Mouse (Mus musculus): Measurements from ENCODE around the gene Arhgap4.

Arhgap4 gene

GRCm38 (mm10) chrX:73914827-73915703 is 6.6 kb downstream of the Arhgap4 start:
- in situ Hi-C loops (cut with MboI, MseI), result no loop called here

- in situ Hi-C loops (cut with MboI, MseI), result no loop called here
Observed at GRCm38 (mm10) chrX:73911588-73911987, 10.1 kb downstream of the Arhgap4 start.

- in situ Hi-C loops (cut with MboI, MseI), result no loop called here
Observed at GRCm38 (mm10) chrX:73911156-73911555, 10.5 kb downstream of the Arhgap4 start.

GRCm38 (mm10) chrX:73910451-73910850 is 11.2 kb downstream of the Arhgap4 start:
- in situ Hi-C loops (cut with MboI, MseI), result no loop called here

GRCm38 (mm10) chrX:73910049-73910448 is 11.6 kb downstream of the Arhgap4 start:
- in situ Hi-C loops (cut with MboI, MseI), result no loop called here

- in situ Hi-C loops (cut with MboI, MseI), result no loop called here
Observed at GRCm38 (mm10) chrX:73897959-73898358, 23.7 kb downstream of the Arhgap4 start.

GRCm38 (mm10) chrX:73895719-73896118 is 26.0 kb downstream of the Arhgap4 start, which contains the start of gene L1cam:
TSS of gene L1cam (minus strand) at chrX:73896105.
- in situ Hi-C loops (cut with MboI, MseI), result no loop called here

GRCm38 (mm10) chrX:73892833-73893232 is 28.8 kb downstream of the Arhgap4 start:
- in situ Hi-C loops (cut with MboI, MseI), result no loop called here

GRCm38 (mm10) chrX:73891551-73892152 is 30.0 kb downstream of the Arhgap4 start, which contains the start of gene Avpr2:
TSS of gene Avpr2 (plus strand) at chrX:73892102.
- in situ Hi-C loops (cut with MboI, MseI), result no loop called here

- in situ Hi-C loops (cut with MboI, MseI), result no loop called here
Observed at GRCm38 (mm10) chrX:73881463-73881862, 40.2 kb downstream of the Arhgap4 start.

GRCm38 (mm10) chrX:73881036-73881427 is 40.6 kb downstream of the Arhgap4 start:
- in situ Hi-C loops (cut with MboI, MseI), result no loop called here

- in situ Hi-C loops (cut with MboI, MseI), result no loop called here
Observed at GRCm38 (mm10) chrX:73880194-73881035, 41.3 kb downstream of the Arhgap4 start.

- in situ Hi-C loops (cut with MboI, MseI), result no loop called here
Observed at GRCm38 (mm10) chrX:73877014-73877413, 44.7 kb downstream of the Arhgap4 start.

GRCm38 (mm10) chrX:73875881-73876280 is 45.8 kb downstream of the Arhgap4 start:
- in situ Hi-C loops (cut with MboI, MseI), result no loop called here

GRCm38 (mm10) chrX:73871956-73872355 is 49.7 kb downstream of the Arhgap4 start:
- in situ Hi-C loops (cut with MboI, MseI), result no loop called here

GRCm38 (mm10) chrX:73871474-73871873 is 50.2 kb downstream of the Arhgap4 start:
- in situ Hi-C loops (cut with MboI, MseI), result no loop called here

- in situ Hi-C loops (cut with MboI, MseI), result no loop called here
Observed at GRCm38 (mm10) chrX:73869334-73869733, 52.3 kb downstream of the Arhgap4 start.

GRCm38 (mm10) chrX:73867852-73868251 is 53.8 kb downstream of the Arhgap4 start:
- in situ Hi-C loops (cut with MboI, MseI), result no loop called here

- in situ Hi-C loops (cut with MboI, MseI), result no loop called here
Observed at GRCm38 (mm10) chrX:73867256-73867655, 54.4 kb downstream of the Arhgap4 start.

- in situ Hi-C loops (cut with MboI, MseI), result no loop called here
Observed at GRCm38 (mm10) chrX:73864692-73865091, 57.0 kb downstream of the Arhgap4 start.

GRCm38 (mm10) chrX:73855087-73855408 is 66.6 kb downstream of the Arhgap4 start:
- in situ Hi-C loops (cut with MboI, MseI), result no loop called here
